Mouse (Mus musculus): Measurements from ENCODE around the gene Fer1l4. TPM values are rescaled to one million over a fixed set of nuclear protein-coding genes. Genes with fewer than 3 reads are reported as not detected.

The Fer1l4 gene
- polyA plus RNA-seq, 1 experiment, result 0.14 TPM

GRCm38 (mm10) chr2:156018106-156018505, 34.6 kb downstream of the Fer1l4 start:
- Histone ChIP-seq H3K4me3 (ENCODE audit: low read depth, low read length) (no peak overlapping the region), H3K27me3 (ENCODE audit: control insufficient read depth, insufficient read depth, low read length) (no peaks in the 10 kb centered on the region), H3K27ac (ENCODE audit: insufficient read depth, low read depth, low read length) (no peak overlapping the region), H3K4me1 (ENCODE audit: control insufficient read depth, insufficient read depth, insufficient read length, low read length) (peaks cover 3% of the 10 kb centered on the region; the same call in 1 of the 2 replicates), H3K36me3 (ENCODE audit: control insufficient read depth, insufficient read depth, low read length) (peaks cover 53% of the 10 kb centered on the region)
- WGBS, result 70% methylated on average over 3 of the region's 3 CpGs
- TF ChIP-seq POLR2A (IDR thresholded peaks at IDR 0.05; ENCODE audit: low read depth, low read length) (no peak), CTCF (IDR thresholded peaks at IDR 0.05; ENCODE audit: extremely low read depth, insufficient read length, insufficient replicate concordance, low read depth, low read length) (no peak)

GRCm38 (mm10) chr2:156007888-156008532, 44.7 kb downstream of the Fer1l4 start, which contains the start of the genes 6430550D23Rik and Ergic3:
TSS of gene 6430550D23Rik (minus strand) at chr2:156007977.
TSS of gene Ergic3 (plus strand) at chr2:156008045.
- Histone ChIP-seq H3K4me1 (ENCODE audit: control insufficient read depth, insufficient read depth, insufficient read length, low read length) (peaks cover 6% of the 10 kb centered on the region; the same call in 1 of the 2 replicates), H3K36me3 (ENCODE audit: control insufficient read depth, insufficient read depth, low read length) (peaks cover 24% of the 10 kb centered on the region), H3K27ac (ENCODE audit: insufficient read depth, low read depth, low read length) (peak within 1 kb of the TSS; percentile 51), H3K27me3 (ENCODE audit: control insufficient read depth, insufficient read depth, low read length) (no peaks in the 10 kb centered on the region), H3K4me3 (ENCODE audit: low read depth, low read length) (peak within 1 kb of the TSS; percentile 86)
- TF ChIP-seq POLR2A (IDR thresholded peaks at IDR 0.05; ENCODE audit: low read depth, low read length) (no peak), CTCF (IDR thresholded peaks at IDR 0.05; ENCODE audit: extremely low read depth, insufficient read length, insufficient replicate concordance, low read depth, low read length) (no peak)
- under 1% methylated on average over 45 of the region's 45 CpGs for WGBS

- Histone ChIP-seq H3K4me1 (ENCODE audit: control insufficient read depth, insufficient read depth, insufficient read length, low read length) (peaks cover 6% of the 10 kb centered on the region; the same call in 1 of the 2 replicates), H3K4me3 (ENCODE audit: low read depth, low read length) (no peak overlapping the region), H3K27me3 (ENCODE audit: control insufficient read depth, insufficient read depth, low read length) (no peaks in the 10 kb centered on the region), H3K27ac (ENCODE audit: insufficient read depth, low read depth, low read length) (no peak overlapping the region), H3K36me3 (ENCODE audit: control insufficient read depth, insufficient read depth, low read length) (peaks cover 8% of the 10 kb centered on the region; the same call in 1 of the 2 replicates)
- 94% methylated on average over 4 of the region's 4 CpGs for WGBS
- TF ChIP-seq CTCF (IDR thresholded peaks at IDR 0.05; ENCODE audit: extremely low read depth, insufficient read length, insufficient replicate concordance, low read depth, low read length) (peak; percentile 22; the same call in 1 of the 2 replicates), POLR2A (IDR thresholded peaks at IDR 0.05; ENCODE audit: low read depth, low read length) (no peak)
These were observed 47.4 kb downstream of the Fer1l4 start for GRCm38 (mm10) chr2:156005393-156005792.

- 25% methylated on average over 14 of the region's 14 CpGs for WGBS
- H3K36me3 ChIP-seq (ENCODE audit: control insufficient read depth, insufficient read depth, low read length), result peaks cover 30% of the 10 kb centered on the region
- no peak overlapping the region for H3K27ac ChIP-seq (ENCODE audit: insufficient read depth, low read depth, low read length)
- no peaks in the 10 kb centered on the region for H3K27me3 ChIP-seq (ENCODE audit: control insufficient read depth, insufficient read depth, low read length)
- no peak for TF ChIP-seq CTCF (IDR thresholded peaks at IDR 0.05; ENCODE audit: extremely low read depth, insufficient read length, insufficient replicate concordance, low read depth, low read length)
- TF ChIP-seq POLR2A (IDR thresholded peaks at IDR 0.05; ENCODE audit: low read depth, low read length), result no peak
- H3K4me3 ChIP-seq (ENCODE audit: low read depth, low read length), result peak overlapping the region; percentile 4; the same call in 1 of the 2 replicates
- peaks cover 9% of the 10 kb centered on the region for H3K4me1 ChIP-seq (ENCODE audit: control insufficient read depth, insufficient read depth, insufficient read length, low read length)
These were observed 60.9 kb downstream of the Fer1l4 start for GRCm38 (mm10) chr2:155991863-155992321.

GRCm38 (mm10) chr2:155991151-155991550, 61.6 kb downstream of the Fer1l4 start:
- H3K36me3 ChIP-seq (ENCODE audit: control insufficient read depth, insufficient read depth, low read length), result peaks cover 29% of the 10 kb centered on the region
- H3K4me1 ChIP-seq (ENCODE audit: control insufficient read depth, insufficient read depth, insufficient read length, low read length), result peaks cover 9% of the 10 kb centered on the region
- no peak overlapping the region for H3K27ac ChIP-seq (ENCODE audit: insufficient read depth, low read depth, low read length)
- no peaks in the 10 kb centered on the region for H3K27me3 ChIP-seq (ENCODE audit: control insufficient read depth, insufficient read depth, low read length)
- 57% methylated on average over 10 of the region's 10 CpGs for WGBS
- H3K4me3 ChIP-seq (ENCODE audit: low read depth, low read length), result no peak overlapping the region
- TF ChIP-seq POLR2A (IDR thresholded peaks at IDR 0.05; ENCODE audit: low read depth, low read length) (no peak), CTCF (IDR thresholded peaks at IDR 0.05; ENCODE audit: extremely low read depth, insufficient read length, insufficient replicate concordance, low read depth, low read length) (no peak)

GRCm38 (mm10) chr2:155989085-155989484, 63.7 kb downstream of the Fer1l4 start:
- peaks cover 24% of the 10 kb centered on the region for H3K36me3 ChIP-seq (ENCODE audit: control insufficient read depth, insufficient read depth, low read length)
- no peak overlapping the region for H3K27ac ChIP-seq (ENCODE audit: insufficient read depth, low read depth, low read length)
- H3K4me1 ChIP-seq (ENCODE audit: control insufficient read depth, insufficient read depth, insufficient read length, low read length), result peaks cover 9% of the 10 kb centered on the region
- WGBS, result 64% methylated on average over 4 of the region's 4 CpGs
- no peaks in the 10 kb centered on the region for H3K27me3 ChIP-seq (ENCODE audit: control insufficient read depth, insufficient read depth, low read length)
- H3K4me3 ChIP-seq (ENCODE audit: low read depth, low read length), result no peak overlapping the region
- TF ChIP-seq POLR2A (IDR thresholded peaks at IDR 0.05; ENCODE audit: low read depth, low read length) (no peak), CTCF (IDR thresholded peaks at IDR 0.05; ENCODE audit: extremely low read depth, insufficient read length, insufficient replicate concordance, low read depth, low read length) (no peak)

- no peaks in the 10 kb centered on the region for H3K27me3 ChIP-seq (ENCODE audit: control insufficient read depth, insufficient read depth, low read length)
- WGBS, result 95% methylated on average over 6 of the region's 6 CpGs
- H3K36me3 ChIP-seq (ENCODE audit: control insufficient read depth, insufficient read depth, low read length), result peaks cover 33% of the 10 kb centered on the region
- peaks cover 5% of the 10 kb centered on the region for H3K4me1 ChIP-seq (ENCODE audit: control insufficient read depth, insufficient read depth, insufficient read length, low read length)
- no peak overlapping the region for H3K27ac ChIP-seq (ENCODE audit: insufficient read depth, low read depth, low read length)
- H3K4me3 ChIP-seq (ENCODE audit: low read depth, low read length), result no peak overlapping the region
- TF ChIP-seq POLR2A (IDR thresholded peaks at IDR 0.05; ENCODE audit: low read depth, low read length), result no peak
- no peak for TF ChIP-seq CTCF (IDR thresholded peaks at IDR 0.05; ENCODE audit: extremely low read depth, insufficient read length, insufficient replicate concordance, low read depth, low read length)
These were observed 65.6 kb downstream of the Fer1l4 start for GRCm38 (mm10) chr2:155987131-155987530.

Measured in small intestine, adult 2 months (tissue).